Mouse (Mus musculus) embryonic facial prominence, embryonic 11.5 days (tissue): ENCODE results near the gene D10Wsu102e. TPM values are rescaled to one million over a fixed set of nuclear protein-coding genes. Genes with fewer than 3 reads are reported as not detected.
"Not testable (repeated sequence)": the region's sequence is repeated elsewhere in the genome, so short reads cannot be mapped to it uniquely, and the experiment has no call there.

Experiments
- ATAC-seq: fragments of 200-750 bp; cut with Nextera tagmentation; replicated peaks from 2 replicates; pipeline ENCODE4 v1.8.0; 2017; ENCODE audit warnings: low read depth; ENCODE audit not compliant: insufficient number of reproducible peaks, low FRiP score, low TSS enrichment
- DNase-seq: peaks from one replicate; pipeline ENCODE4 v3.0.0-alpha.2; 2015; ENCODE audit warnings: low spot score
- H3K27ac ChIP-seq: fragments of 300-500 bp; sonication (generic); replicated peaks from 2 replicates; pipeline ENCODE4 v1.5.1; 2014; ENCODE audit warnings: mild to moderate bottlenecking, low read depth, low read length, control low read depth
- H3K27me3 ChIP-seq: fragments of 300-500 bp; sonication (generic); 2 replicates; pipeline ENCODE4 v1.6.1; 2014; ENCODE audit warnings: mild to moderate bottlenecking, low read length, moderate library complexity, mixed read lengths; ENCODE audit not compliant: control insufficient read depth, insufficient read depth
- H3K36me3 ChIP-seq: fragments of 300-500 bp; sonication (generic); replicated peaks from 2 replicates; pipeline ENCODE4 v1.6.1; 2014; ENCODE audit warnings: low read depth, mild to moderate bottlenecking, low read length, moderate library complexity, mixed read lengths; ENCODE audit not compliant: control insufficient read depth, insufficient read depth
- H3K4me1 ChIP-seq: fragments of 300-500 bp; sonication (generic); 2 replicates; pipeline ENCODE4 v1.6.1; 2014; ENCODE audit warnings: low read length, mixed read lengths; ENCODE audit not compliant: control insufficient read depth, insufficient read depth
- H3K4me2 ChIP-seq: fragments of 300-500 bp; sonication (generic); 2 replicates; pipeline ENCODE4 v1.6.1; 2014; ENCODE audit warnings: low read depth, mild to moderate bottlenecking, control low read depth, low read length, moderate library complexity
- H3K4me3 ChIP-seq: fragments of 300-500 bp; sonication (generic); 2 replicates; pipeline ENCODE4 v1.5.1; 2014; ENCODE audit warnings: low read depth, low read length, control low read depth
- H3K9ac ChIP-seq: fragments of 300-500 bp; sonication (generic); replicated peaks from 2 replicates; pipeline ENCODE4 v1.6.1; 2014; ENCODE audit warnings: mild to moderate bottlenecking, control low read depth, low read length
- H3K9me3 ChIP-seq: fragments of 300-500 bp; sonication (generic); replicated peaks from 2 replicates; pipeline ENCODE4 v1.6.1; 2016; ENCODE audit warnings: mild to moderate bottlenecking, low read length, inconsistent platforms, mixed read lengths; ENCODE audit not compliant: control insufficient read depth
- WGBS: fragments of 180-500 bp; shearing (Covaris S2); extraction: QIAGEN DNeasy Blood & Tissue Kit; methylation state at CpG from one replicate; pipeline ENCODE4 v1.1.7; 2014; 5-methylcytosine and 5-hydroxymethylcytosine counted together
- polyA plus RNA-seq: library from polyadenylated mRNA; unstranded; fragments of >200 nt; fragmentation: Nextera tagmentation; extraction: Ambion mirVana; gene quantifications from 2 replicates; pipeline ENCODE4 v1.2.1, GENCODE M21; 2014

The D10Wsu102e gene
- polyA plus RNA-seq, 1 experiment from 2014 or later: 1.00 TPM

GRCm38 (mm10) chr10:83368918-83369317 lies 8.9 kb downstream of the D10Wsu102e start:
- Histone ChIP-seq H3K27ac (no peak overlapping the region), H3K4me3 (no peak overlapping the region), H3K36me3 (peaks cover 3% of the 10 kb centered on the region), H3K4me2 (no peak overlapping the region), H3K27me3 (no peaks in the 10 kb centered on the region), H3K9ac (no peak overlapping the region), H3K4me1 (no peaks in the 10 kb centered on the region), H3K9me3 (no peaks in the 10 kb centered on the region)
- ATAC-seq (no peak), DNase-seq (no peak)
- 82% methylated on average over 5 of the region's 5 CpGs for WGBS

- H3K9ac ChIP-seq: no peak overlapping the region
- H3K4me3 ChIP-seq: no peak overlapping the region
- DNase-seq (no peak), ATAC-seq (no peak)
- no peaks in the 10 kb centered on the region for H3K4me1 ChIP-seq
- no peaks in the 10 kb centered on the region for H3K27me3 ChIP-seq
- H3K4me2 ChIP-seq: no peak overlapping the region
- no peaks in the 10 kb centered on the region for H3K9me3 ChIP-seq
- WGBS: 90% methylated on average over 3 of the region's 3 CpGs
- H3K27ac ChIP-seq: no peak overlapping the region
- peaks cover 2% of the 10 kb centered on the region for H3K36me3 ChIP-seq
Measured at GRCm38 (mm10) chr10:83374045-83374656, 14.1 kb downstream of the D10Wsu102e start.

GRCm38 (mm10) chr10:83375458-83375857 lies 15.4 kb downstream of the D10Wsu102e start:
- H3K4me1 ChIP-seq, H3K9me3 ChIP-seq, DNase-seq, H3K27me3 ChIP-seq, ATAC-seq, H3K4me3 ChIP-seq, H3K9ac ChIP-seq, H3K27ac ChIP-seq, H3K36me3 ChIP-seq, H3K4me2 ChIP-seq: not testable (repeated sequence)
- WGBS: 96% methylated on average over 5 of the region's 5 CpGs

- H3K27ac ChIP-seq: no peak overlapping the region
- H3K36me3 ChIP-seq: peaks cover 2% of the 10 kb centered on the region; the same call in 1 of the 2 replicates
- H3K9ac ChIP-seq: no peak overlapping the region
- no peak for DNase-seq
- H3K4me3 ChIP-seq: no peak overlapping the region
- H3K27me3 ChIP-seq: no peaks in the 10 kb centered on the region
- ATAC-seq: no peak
- H3K9me3 ChIP-seq: no peaks in the 10 kb centered on the region
- 88% methylated on average over 8 of the region's 8 CpGs for WGBS
- no peaks in the 10 kb centered on the region for H3K4me1 ChIP-seq
- H3K4me2 ChIP-seq: no peak overlapping the region
Measured at GRCm38 (mm10) chr10:83376911-83377682, 17.1 kb downstream of the D10Wsu102e start.

- H3K4me3 ChIP-seq: no peak overlapping the region
- no peak overlapping the region for H3K9ac ChIP-seq
- WGBS: 92% methylated on average over 9 of the region's 9 CpGs
- DNase-seq (no peak), ATAC-seq (no peak)
- H3K4me1 ChIP-seq: no peaks in the 10 kb centered on the region
- no peaks in the 10 kb centered on the region for H3K9me3 ChIP-seq
- peaks cover 2% of the 10 kb centered on the region; the same call in 1 of the 2 replicates for H3K36me3 ChIP-seq
- no peaks in the 10 kb centered on the region for H3K27me3 ChIP-seq
- no peak overlapping the region for H3K27ac ChIP-seq
- no peak overlapping the region for H3K4me2 ChIP-seq
Measured at GRCm38 (mm10) chr10:83378083-83378833, 18.2 kb downstream of the D10Wsu102e start.

GRCm38 (mm10) chr10:83380501-83380900 lies 20.5 kb downstream of the D10Wsu102e start:
- H3K36me3 ChIP-seq: no peaks in the 10 kb centered on the region
- no peak overlapping the region for H3K27ac ChIP-seq
- H3K4me1 ChIP-seq: no peaks in the 10 kb centered on the region
- no peak for ATAC-seq
- H3K4me2 ChIP-seq: no peak overlapping the region
- no peak overlapping the region for H3K9ac ChIP-seq
- WGBS: 92% methylated on average over 2 of the region's 2 CpGs
- no peaks in the 10 kb centered on the region for H3K9me3 ChIP-seq
- no peak for DNase-seq
- no peak overlapping the region for H3K4me3 ChIP-seq
- H3K27me3 ChIP-seq: no peaks in the 10 kb centered on the region

- H3K4me1 ChIP-seq: no peaks in the 10 kb centered on the region
- H3K9me3 ChIP-seq: no peaks in the 10 kb centered on the region
- no peak for DNase-seq
- no peak overlapping the region for H3K27ac ChIP-seq
- H3K4me2 ChIP-seq: no peak overlapping the region
- WGBS: 90% methylated on average over 4 of the region's 4 CpGs
- H3K4me3 ChIP-seq: no peak overlapping the region
- no peaks in the 10 kb centered on the region for H3K27me3 ChIP-seq
- H3K36me3 ChIP-seq: no peaks in the 10 kb centered on the region
- ATAC-seq: no peak
- no peak overlapping the region for H3K9ac ChIP-seq
Measured at GRCm38 (mm10) chr10:83382528-83382927, 22.5 kb downstream of the D10Wsu102e start.

GRCm38 (mm10) chr10:83382988-83383387 lies 23.0 kb downstream of the D10Wsu102e start:
- no peaks in the 10 kb centered on the region for H3K9me3 ChIP-seq
- WGBS: 81% methylated on average over 2 of the region's 2 CpGs
- DNase-seq (no peak), ATAC-seq (no peak)
- H3K4me3 ChIP-seq: no peak overlapping the region
- H3K27me3 ChIP-seq: no peaks in the 10 kb centered on the region
- no peaks in the 10 kb centered on the region for H3K4me1 ChIP-seq
- H3K4me2 ChIP-seq: no peak overlapping the region
- H3K36me3 ChIP-seq: no peaks in the 10 kb centered on the region
- no peak overlapping the region for H3K27ac ChIP-seq
- H3K9ac ChIP-seq: no peak overlapping the region
